Mouse (Mus musculus): ENCODE data around the gene Defb21. TPM values are rescaled to one million over a fixed set of nuclear protein-coding genes. Genes with fewer than 3 reads are reported as not detected.

The Defb21 gene
- polyA plus RNA-seq, 1 experiment = 4.5 TPM

DNA sequence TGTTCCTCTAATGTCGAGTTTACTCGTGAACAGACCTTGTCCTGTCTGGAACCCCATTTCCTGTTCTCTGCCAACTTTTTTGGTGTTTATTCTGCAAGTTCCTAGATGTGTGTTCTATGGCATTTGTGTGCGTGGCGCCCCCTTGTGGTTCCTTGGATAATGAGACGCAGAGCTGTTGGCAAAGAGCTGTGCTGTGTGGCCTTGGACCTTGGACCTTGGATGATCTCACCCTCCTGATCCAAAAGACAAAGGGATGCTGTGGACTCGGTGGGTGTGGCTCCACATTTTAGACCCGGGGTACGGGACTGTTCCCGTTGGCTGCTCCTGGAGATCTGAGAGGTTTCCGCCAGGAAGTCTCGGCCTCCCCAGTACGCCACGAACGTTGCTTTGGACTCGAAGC, 31.5 kb downstream of the Defb21 start, which contains the start of gene Defb36:
Gene Defb36, plus strand, starts transcription at position 271 of the 400 bp plus-strand sequence.
- 0 out of 2 replicates have a peak, but pooled peaks have one; percentile 24 for TF ChIP-seq POLR2A (IDR thresholded peaks at IDR 0.05; ENCODE audit: control insufficient read depth, low read depth, low read length)
- TF ChIP-seq CTCF (IDR thresholded peaks at IDR 0.05; ENCODE audit: control insufficient read depth, insufficient read depth, insufficient replicate concordance, low read depth, low read length) = peak; percentile 76
- peak within 1 kb of the TSS; percentile 56 for H3K4me3 ChIP-seq (ENCODE audit: control insufficient read depth, low read depth, low read length)
- no peaks in the 10 kb centered on the region for H3K27me3 ChIP-seq (ENCODE audit: control insufficient read depth, insufficient read depth, low read length)
- H3K27ac ChIP-seq (ENCODE audit: control insufficient read depth, insufficient read depth, low read depth, low read length) = peak within 1 kb of the TSS; percentile 47
- no peaks in the 10 kb centered on the region for H3K36me3 ChIP-seq (ENCODE audit: control insufficient read depth, insufficient read depth, low read length)
- H3K4me1 ChIP-seq (ENCODE audit: control insufficient read depth, insufficient read depth, low read length) = peaks cover 12% of the 10 kb centered on the region

DNA sequence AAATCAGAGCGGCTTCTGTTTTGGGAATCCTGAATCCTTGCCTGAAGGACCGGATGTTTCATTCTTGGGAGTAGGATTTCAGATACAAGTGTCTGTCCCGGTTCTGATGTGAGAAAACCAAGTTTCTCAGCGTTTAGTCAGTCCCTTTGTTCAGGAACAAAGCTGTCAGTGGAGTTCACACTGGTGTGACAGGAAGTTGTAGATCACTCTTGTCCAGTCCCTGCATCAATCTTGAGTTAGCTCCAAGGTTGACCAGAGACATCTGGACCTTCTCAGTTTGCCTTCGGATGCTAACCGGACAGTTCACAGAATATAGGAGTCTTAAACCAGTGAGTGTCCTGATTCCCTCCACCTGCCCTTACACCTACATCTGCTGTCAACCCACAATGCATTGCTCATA, 35.2 kb downstream of the Defb21 start:
- Histone ChIP-seq H3K27me3 (ENCODE audit: control insufficient read depth, insufficient read depth, low read length) (no peaks in the 10 kb centered on the region), H3K4me3 (ENCODE audit: control insufficient read depth, low read depth, low read length) (no peak overlapping the region), H3K4me1 (ENCODE audit: control insufficient read depth, insufficient read depth, low read length) (peaks cover 8% of the 10 kb centered on the region), H3K36me3 (ENCODE audit: control insufficient read depth, insufficient read depth, low read length) (no peaks in the 10 kb centered on the region), H3K27ac (ENCODE audit: control insufficient read depth, insufficient read depth, low read depth, low read length) (no peak overlapping the region)
- TF ChIP-seq CTCF (IDR thresholded peaks at IDR 0.05; ENCODE audit: control insufficient read depth, insufficient read depth, insufficient replicate concordance, low read depth, low read length) = no peak
- TF ChIP-seq POLR2A (IDR thresholded peaks at IDR 0.05; ENCODE audit: control insufficient read depth, low read depth, low read length) = no peak

DNA sequence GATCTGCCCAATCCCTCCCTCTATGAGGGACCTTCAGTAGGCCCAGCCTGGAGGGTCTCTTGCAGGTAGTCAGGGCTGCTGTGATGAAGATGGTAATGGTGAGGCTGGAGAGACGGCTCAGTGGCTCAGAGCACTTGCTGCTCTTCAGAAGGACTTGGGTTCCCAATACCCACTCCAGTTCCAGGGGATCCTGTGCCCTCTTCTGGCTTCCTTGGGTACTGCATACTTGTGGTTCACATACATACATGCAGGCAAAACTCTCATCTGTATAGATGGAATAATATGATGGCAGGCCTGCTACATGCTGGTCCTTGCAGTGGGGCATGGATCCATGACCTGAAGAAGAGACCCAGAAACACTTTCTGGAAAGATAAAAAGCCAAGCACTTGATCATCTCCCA, 36.2 kb downstream of the Defb21 start:
- H3K4me1 ChIP-seq (ENCODE audit: control insufficient read depth, insufficient read depth, low read length) = peaks cover 7% of the 10 kb centered on the region
- H3K4me3 ChIP-seq (ENCODE audit: control insufficient read depth, low read depth, low read length) = no peak overlapping the region
- no peaks in the 10 kb centered on the region for H3K36me3 ChIP-seq (ENCODE audit: control insufficient read depth, insufficient read depth, low read length)
- no peaks in the 10 kb centered on the region for H3K27me3 ChIP-seq (ENCODE audit: control insufficient read depth, insufficient read depth, low read length)
- no peak overlapping the region for H3K27ac ChIP-seq (ENCODE audit: control insufficient read depth, insufficient read depth, low read depth, low read length)
- no peak for TF ChIP-seq POLR2A (IDR thresholded peaks at IDR 0.05; ENCODE audit: control insufficient read depth, low read depth, low read length)
- no peak for TF ChIP-seq CTCF (IDR thresholded peaks at IDR 0.05; ENCODE audit: control insufficient read depth, insufficient read depth, insufficient replicate concordance, low read depth, low read length)

DNA sequence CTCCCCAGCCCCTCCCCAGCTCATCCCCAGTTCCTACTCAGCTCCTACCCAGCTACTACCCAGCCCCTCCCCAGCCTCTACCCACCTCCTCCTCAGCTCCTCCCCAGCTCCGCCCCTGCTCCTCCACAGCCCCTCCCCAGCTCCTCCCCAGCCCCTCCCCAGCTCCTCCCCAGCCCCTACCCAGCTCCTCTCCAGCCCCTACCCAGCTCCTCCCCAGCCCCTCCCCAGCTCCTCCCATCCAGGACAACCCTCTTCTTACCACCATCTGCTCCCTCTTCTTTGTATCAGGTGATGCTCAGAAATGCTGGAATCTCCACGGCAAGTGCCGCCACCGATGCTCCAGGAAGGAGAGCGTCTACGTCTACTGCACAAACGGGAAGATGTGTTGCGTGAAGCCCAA, 39.6 kb downstream of the Defb21 start:
- Histone ChIP-seq H3K27ac (ENCODE audit: control insufficient read depth, insufficient read depth, low read depth, low read length) (no peak overlapping the region), H3K4me3 (ENCODE audit: control insufficient read depth, low read depth, low read length) (no peak overlapping the region)

DNA sequence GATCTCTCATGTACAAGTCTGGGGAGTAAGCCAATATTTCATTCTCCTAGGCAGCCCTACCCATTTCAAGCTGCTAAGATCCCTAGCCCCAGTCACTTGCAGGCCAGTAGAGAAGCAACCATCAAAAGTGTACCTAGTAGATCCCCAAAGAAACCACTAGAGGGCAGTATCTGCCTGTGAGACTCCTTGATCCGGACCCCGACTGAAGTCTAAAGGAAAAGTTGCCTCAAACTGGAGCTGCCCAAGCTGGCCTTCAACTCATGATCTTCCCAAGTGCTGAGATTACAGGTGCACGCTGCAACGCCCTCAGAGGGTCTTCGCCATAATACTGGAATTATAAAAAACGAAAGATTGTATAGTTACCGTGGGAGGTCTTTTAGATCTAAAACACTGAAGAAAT, 43.0 kb downstream of the Defb21 start:
- TF ChIP-seq POLR2A (IDR thresholded peaks at IDR 0.05; ENCODE audit: control insufficient read depth, low read depth, low read length) (no peak), CTCF (IDR thresholded peaks at IDR 0.05; ENCODE audit: control insufficient read depth, insufficient read depth, insufficient replicate concordance, low read depth, low read length) (peak; percentile 57; the same call in 1 of the 2 replicates)

More for the DNA sequence above, 39.6 kb downstream of the Defb21 start:
- Histone ChIP-seq H3K27me3 (ENCODE audit: control insufficient read depth, insufficient read depth, low read length) (no peaks in the 10 kb centered on the region), H3K4me1 (ENCODE audit: control insufficient read depth, insufficient read depth, low read length) (no peaks in the 10 kb centered on the region), H3K36me3 (ENCODE audit: control insufficient read depth, insufficient read depth, low read length) (no peaks in the 10 kb centered on the region)
- no peak for TF ChIP-seq CTCF (IDR thresholded peaks at IDR 0.05; ENCODE audit: control insufficient read depth, insufficient read depth, insufficient replicate concordance, low read depth, low read length)
- no peak for TF ChIP-seq POLR2A (IDR thresholded peaks at IDR 0.05; ENCODE audit: control insufficient read depth, low read depth, low read length)

DNA sequence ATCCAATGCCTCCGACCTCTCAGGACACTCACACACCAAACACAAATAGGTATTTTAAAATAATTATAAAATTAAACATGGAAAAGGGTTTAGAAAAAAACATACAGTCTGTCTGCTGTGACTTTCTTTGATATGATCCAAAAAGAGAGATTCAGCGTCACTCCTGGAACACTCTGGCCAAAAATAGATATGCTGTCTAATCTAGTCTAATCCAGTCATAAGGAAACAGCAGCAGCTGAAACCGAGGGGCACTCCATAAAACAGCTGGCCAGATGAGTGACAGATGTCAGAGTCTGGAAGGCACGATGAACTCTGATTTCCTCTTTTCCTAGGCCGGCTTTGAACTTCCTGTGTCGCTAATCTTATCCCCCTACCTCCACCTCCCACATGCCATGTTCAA, 43.9 kb downstream of the Defb21 start:
- no peak for TF ChIP-seq POLR2A (IDR thresholded peaks at IDR 0.05; ENCODE audit: control insufficient read depth, low read depth, low read length)
- no peak for TF ChIP-seq CTCF (IDR thresholded peaks at IDR 0.05; ENCODE audit: control insufficient read depth, insufficient read depth, insufficient replicate concordance, low read depth, low read length)
- Histone ChIP-seq H3K36me3 (ENCODE audit: control insufficient read depth, insufficient read depth, low read length) (no peaks in the 10 kb centered on the region), H3K27ac (ENCODE audit: control insufficient read depth, insufficient read depth, low read depth, low read length) (no peak overlapping the region), H3K4me3 (ENCODE audit: control insufficient read depth, low read depth, low read length) (no peak overlapping the region), H3K4me1 (ENCODE audit: control insufficient read depth, insufficient read depth, low read length) (no peaks in the 10 kb centered on the region; the same call in 1 of the 2 replicates), H3K27me3 (ENCODE audit: control insufficient read depth, insufficient read depth, low read length) (no peaks in the 10 kb centered on the region)

More for the DNA sequence above, 43.0 kb downstream of the Defb21 start:
- no peaks in the 10 kb centered on the region; the same call in 1 of the 2 replicates for H3K4me1 ChIP-seq (ENCODE audit: control insufficient read depth, insufficient read depth, low read length)
- no peaks in the 10 kb centered on the region for H3K27me3 ChIP-seq (ENCODE audit: control insufficient read depth, insufficient read depth, low read length)
- no peaks in the 10 kb centered on the region for H3K36me3 ChIP-seq (ENCODE audit: control insufficient read depth, insufficient read depth, low read length)
- H3K27ac ChIP-seq (ENCODE audit: control insufficient read depth, insufficient read depth, low read depth, low read length) = no peak overlapping the region
- H3K4me3 ChIP-seq (ENCODE audit: control insufficient read depth, low read depth, low read length) = peak overlapping the region; percentile 18; the same call in 1 of the 2 replicates

DNA sequence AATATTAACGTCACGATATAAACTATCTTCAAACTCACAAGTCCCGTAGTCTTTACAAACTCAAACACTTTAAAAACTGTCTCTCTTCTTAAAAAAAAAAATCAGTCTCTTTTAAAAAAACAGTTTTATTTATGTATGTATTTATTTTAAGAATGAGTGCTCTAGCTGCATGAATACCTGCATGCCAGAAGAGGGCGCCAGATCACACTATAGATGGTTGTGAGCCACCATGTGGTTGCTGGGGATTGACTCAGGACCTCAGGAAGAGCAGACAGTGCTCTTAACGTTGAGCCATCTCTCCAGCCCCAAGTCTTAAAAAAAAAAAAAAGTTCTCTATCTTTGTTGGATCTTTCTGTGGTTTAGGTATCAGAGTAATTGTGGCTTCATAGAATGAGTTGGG, 44.8 kb downstream of the Defb21 start:
- Histone ChIP-seq H3K4me1 (ENCODE audit: control insufficient read depth, insufficient read depth, low read length) (no peaks in the 10 kb centered on the region; the same call in 1 of the 2 replicates), H3K27ac (ENCODE audit: control insufficient read depth, insufficient read depth, low read depth, low read length) (no peak overlapping the region), H3K27me3 (ENCODE audit: control insufficient read depth, insufficient read depth, low read length) (no peaks in the 10 kb centered on the region), H3K36me3 (ENCODE audit: control insufficient read depth, insufficient read depth, low read length) (no peaks in the 10 kb centered on the region), H3K4me3 (ENCODE audit: control insufficient read depth, low read depth, low read length) (no peak overlapping the region)
- TF ChIP-seq POLR2A (IDR thresholded peaks at IDR 0.05; ENCODE audit: control insufficient read depth, low read depth, low read length) (no peak), CTCF (IDR thresholded peaks at IDR 0.05; ENCODE audit: control insufficient read depth, insufficient read depth, insufficient replicate concordance, low read depth, low read length) (peak; percentile 50; the same call in 1 of the 2 replicates)

Measured in testis, adult 2 months (tissue).